Mouse (Mus musculus) spleen, adult 2 months (tissue): ENCODE results near the gene Mrpl38. TPM values are rescaled to one million over a fixed set of nuclear protein-coding genes. Genes with fewer than 3 reads are reported as not detected.

Source experiments
- DNase-seq, 2 experiments: peaks; one replicate each; pipeline versions ENCODE4 v3.0.0 to v3.0.0-alpha.2; 2012 to 2021; ENCODE audit warnings: low spot score in 2 of 2, low read depth in 1 of 2
- H3K27ac ChIP-seq: fragments of 200-500 bp; 2 replicates; pipeline ENCODE4 v1.5.1; 2012; ENCODE audit warnings: low read length, inconsistent platforms; ENCODE audit not compliant: insufficient read depth
- H3K27me3 ChIP-seq: fragments of 200-500 bp; 2 replicates; pipeline ENCODE4 v1.6.1; 2012; ENCODE audit warnings: mild to moderate bottlenecking, moderate library complexity, low read length, inconsistent platforms; ENCODE audit not compliant: control insufficient read depth, insufficient read depth
- H3K36me3 ChIP-seq: fragments of 200-500 bp; 2 replicates; pipeline ENCODE4 v1.6.1; 2012; ENCODE audit warnings: mild to moderate bottlenecking, low read length, inconsistent platforms; ENCODE audit not compliant: control insufficient read depth, insufficient read depth
- H3K4me1 ChIP-seq: fragments of 200-500 bp; 2 replicates; pipeline ENCODE4 v1.6.1; 2011; ENCODE audit warnings: inconsistent platforms; ENCODE audit not compliant: control insufficient read depth, insufficient read depth, insufficient read length
- H3K4me3 ChIP-seq: fragments of 200-500 bp; 2 replicates; pipeline ENCODE4 v1.5.1; 2011; ENCODE audit warnings: mild to moderate bottlenecking, inconsistent platforms; ENCODE audit not compliant: insufficient read depth, insufficient read length; ENCODE audit errors: extremely low read depth
- CTCF ChIP-seq: fragments of 200-500 bp; IDR thresholded peaks from 2 replicates; pipeline ENCODE4 v1.5.1; 2011; ENCODE audit warnings: mild to moderate bottlenecking, inconsistent platforms; ENCODE audit not compliant: insufficient read depth, insufficient read length, insufficient replicate concordance; ENCODE audit errors: extremely low read depth
- POLR2A ChIP-seq: fragments of 200-500 bp; IDR thresholded peaks from 2 replicates; pipeline ENCODE4 v1.6.1; 2011; ENCODE audit warnings: low read depth, low read length, inconsistent platforms
- WGBS: fragments of 180-500 bp; shearing (Covaris S2); methylation state at CpG from one replicate; pipeline ENCODE4 v1.1.7; 2018; 5-methylcytosine and 5-hydroxymethylcytosine counted together
- polyA plus RNA-seq: library from polyadenylated mRNA; depleted of rRNA; stranded (reverse); fragments of >200 nt; gene quantifications from 2 replicates; pipeline ENCODE4 v1.2.3, GENCODE M21; 2012

Gene Mrpl38
- polyA plus RNA-seq, 1 experiment = 37.3 TPM

DNA sequence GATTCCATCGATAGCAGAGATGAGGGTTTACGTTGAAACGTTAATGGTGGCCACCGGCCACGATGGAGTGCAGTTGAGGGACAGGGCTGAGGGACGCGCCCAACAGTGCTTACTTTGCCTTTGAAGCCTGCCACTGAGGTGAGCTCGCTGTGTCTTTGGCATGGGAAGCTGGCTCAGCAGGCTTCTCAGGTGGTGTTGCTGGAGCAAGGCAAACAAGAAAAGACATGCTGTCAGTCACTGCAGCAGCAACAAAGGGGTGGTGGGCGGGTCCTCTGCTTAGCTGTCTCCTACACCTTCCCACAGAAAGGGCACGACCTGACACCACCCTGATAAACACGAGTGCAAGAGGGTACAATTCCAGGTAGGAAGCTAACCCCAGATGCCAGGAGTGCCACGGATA is 22.6 kb upstream of the Mrpl38 start:
- 88% methylated on average over 12 of the region's 12 CpGs for WGBS
- Histone ChIP-seq H3K27me3 (no peaks in the 10 kb centered on the region), H3K36me3 (no peaks in the 10 kb centered on the region), H3K4me3 (no peak overlapping the region), H3K27ac (no peak overlapping the region), H3K4me1 (no peaks in the 10 kb centered on the region)
- TF ChIP-seq POLR2A (no peak), CTCF (no peak)
- no peak for DNase-seq

GRCm38 (mm10) chr11:116150960-116151359 is 12.3 kb upstream of the Mrpl38 start:
- Histone ChIP-seq H3K4me3 (no peak overlapping the region), H3K4me1 (no peaks in the 10 kb centered on the region), H3K27ac (no peak overlapping the region), H3K27me3 (no peaks in the 10 kb centered on the region), H3K36me3 (no peaks in the 10 kb centered on the region; the same call in 1 of the 2 replicates)
- no peak for DNase-seq
- 91% methylated on average over 2 of the region's 2 CpGs for WGBS
- TF ChIP-seq POLR2A (no peak), CTCF (no peak)

DNA sequence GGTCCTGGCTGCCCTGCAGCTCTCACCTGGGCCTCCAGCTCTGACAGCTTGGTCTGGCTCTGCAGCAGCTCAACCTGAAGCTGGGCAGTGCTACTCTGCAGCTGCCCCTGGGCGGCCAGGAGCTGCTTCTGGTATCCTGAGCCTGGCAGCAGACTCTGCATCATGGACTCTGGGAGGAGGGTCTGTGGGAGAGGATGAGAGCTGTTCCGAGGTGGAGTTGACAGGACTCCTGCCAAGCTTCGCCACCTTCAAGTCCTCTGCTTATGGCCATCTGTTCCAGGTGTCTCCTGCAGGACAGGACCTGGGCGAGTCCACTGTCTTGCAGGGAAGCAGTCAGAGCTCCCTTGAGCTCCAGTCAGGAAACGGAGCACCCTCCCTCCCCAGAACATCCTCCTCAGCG is 10.7 kb upstream of the Mrpl38 start:
- H3K4me1 ChIP-seq = no peaks in the 10 kb centered on the region
- no peaks in the 10 kb centered on the region; the same call in 1 of the 2 replicates for H3K36me3 ChIP-seq
- WGBS = 94% methylated on average over 6 of the region's 6 CpGs
- TF ChIP-seq CTCF (no peak), POLR2A (no peak)
- no peak overlapping the region for H3K27ac ChIP-seq
- DNase-seq = no peak
- no peaks in the 10 kb centered on the region for H3K27me3 ChIP-seq
- no peak overlapping the region for H3K4me3 ChIP-seq

DNA sequence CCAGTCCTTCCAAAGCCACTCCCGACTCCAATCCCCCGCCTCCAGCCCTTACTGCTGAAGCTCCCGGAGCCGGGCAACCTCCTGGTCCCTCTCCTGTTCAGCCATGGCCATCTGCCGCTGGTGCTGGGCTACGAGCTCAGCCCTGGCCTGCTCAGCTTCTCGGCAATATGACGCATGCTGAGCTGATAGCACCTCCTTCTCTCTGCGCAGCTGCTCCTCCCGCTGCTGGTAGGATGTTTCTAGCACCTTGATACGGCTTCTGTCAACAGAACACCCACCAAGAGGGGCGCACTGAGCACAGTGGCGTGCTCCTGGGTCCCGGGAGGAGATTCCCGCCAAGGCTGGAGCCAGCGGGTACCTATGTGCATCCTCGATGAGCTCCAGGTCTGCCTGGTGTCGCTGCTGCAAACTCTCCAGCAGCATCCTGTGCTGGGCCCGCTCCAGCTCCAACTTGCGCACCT is 10.1 kb upstream of the Mrpl38 start:
- no peak for DNase-seq
- H3K36me3 ChIP-seq = no peaks in the 10 kb centered on the region; the same call in none of the 2 replicates
- TF ChIP-seq POLR2A = no peak
- no peak for TF ChIP-seq CTCF
- 93% methylated on average over 20 of the region's 20 CpGs for WGBS
- no peaks in the 10 kb centered on the region for H3K4me1 ChIP-seq
- no peak overlapping the region for H3K4me3 ChIP-seq
- H3K27me3 ChIP-seq = no peaks in the 10 kb centered on the region
- no peak overlapping the region for H3K27ac ChIP-seq

GRCm38 (mm10) chr11:116146294-116146985 is 7.8 kb upstream of the Mrpl38 start:
- Histone ChIP-seq H3K4me1 (no peaks in the 10 kb centered on the region), H3K36me3 (no peaks in the 10 kb centered on the region; the same call in none of the 2 replicates), H3K4me3 (no peak overlapping the region), H3K27me3 (no peaks in the 10 kb centered on the region), H3K27ac (no peak overlapping the region)
- TF ChIP-seq CTCF (no peak), POLR2A (no peak)
- DNase-seq = no peak
- WGBS = 93% methylated on average over 25 of the region's 25 CpGs

DNA sequence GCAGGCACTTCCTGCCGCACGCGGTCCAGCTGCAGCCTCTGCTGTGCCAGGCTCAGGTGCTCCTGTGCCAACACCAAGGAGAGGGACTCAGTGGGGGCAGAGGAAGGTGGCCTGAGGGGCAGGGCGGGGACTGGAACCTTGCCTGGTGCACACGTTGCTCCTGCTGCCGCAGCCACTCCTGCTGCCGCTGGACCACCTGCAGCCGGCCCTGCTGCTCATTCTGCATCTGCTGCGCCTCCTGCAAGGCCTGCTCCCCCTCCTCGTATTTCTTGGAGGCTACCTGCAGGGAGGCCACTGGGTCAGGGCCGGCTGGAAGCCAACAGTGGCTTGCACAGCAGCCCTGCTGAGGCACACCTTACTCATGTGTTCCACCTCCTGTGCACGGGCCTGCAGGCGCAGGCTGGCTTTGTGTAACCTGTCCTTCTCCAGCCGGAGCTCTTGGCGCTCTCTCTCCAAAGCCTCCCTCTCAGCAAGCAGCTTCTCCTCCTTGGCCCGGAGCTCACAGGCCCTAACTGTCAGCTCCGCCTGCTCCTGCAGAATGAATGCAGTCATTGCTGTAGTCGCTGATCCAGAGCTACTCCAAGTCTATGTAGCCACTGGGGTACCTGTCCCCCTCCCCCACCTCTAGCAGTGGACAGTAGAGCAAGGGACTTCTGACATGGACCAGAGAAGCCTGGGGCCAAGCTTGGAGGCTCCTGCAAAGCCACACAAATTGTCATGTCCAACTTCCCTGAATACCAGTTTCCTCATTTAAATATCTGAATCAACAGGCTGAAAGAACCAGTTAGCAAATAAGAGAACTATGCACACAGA is 7.0 kb upstream of the Mrpl38 start:
- H3K27me3 ChIP-seq = no peaks in the 10 kb centered on the region
- no peak overlapping the region for H3K4me3 ChIP-seq
- DNase-seq = no peak
- 91% methylated on average over 18 of the region's 18 CpGs for WGBS
- H3K27ac ChIP-seq = no peak overlapping the region
- no peaks in the 10 kb centered on the region; the same call in 1 of the 2 replicates for H3K36me3 ChIP-seq
- TF ChIP-seq POLR2A (no peak), CTCF (no peak)
- H3K4me1 ChIP-seq = no peaks in the 10 kb centered on the region
